Mouse (Mus musculus): ENCODE data around the gene Man2b2. TPM values are rescaled to one million over a fixed set of nuclear protein-coding genes. Genes with fewer than 3 reads are reported as not detected.

The Man2b2 gene
- polyA plus RNA-seq, 1 experiment from 2014 or later, result 14.2 TPM

DNA sequence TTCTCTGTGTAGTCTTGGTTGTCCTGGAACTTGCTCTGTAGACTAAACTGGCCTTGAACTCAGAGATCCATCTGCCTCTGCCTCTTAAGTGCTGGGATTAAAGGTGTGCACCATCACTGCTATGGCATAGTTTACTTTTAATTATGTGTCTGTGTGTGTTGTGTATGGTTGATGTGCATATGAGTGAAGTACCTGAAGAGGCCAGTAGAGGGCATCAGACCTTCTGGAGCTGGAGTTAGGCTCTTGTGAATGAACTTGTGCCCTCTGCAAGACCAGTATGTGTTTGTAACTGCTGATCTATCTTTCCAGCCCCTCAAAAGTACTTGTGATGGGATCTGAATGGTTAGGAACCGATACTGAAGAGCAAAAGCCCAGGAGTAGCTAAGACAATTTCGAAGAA is 30.6 kb upstream of the Man2b2 start:
- no peak overlapping the region for H3K9ac ChIP-seq
- no peak overlapping the region for H3K4me2 ChIP-seq (replicated peaks)
- H3K27ac ChIP-seq, result no peak overlapping the region
- H3K4me3 ChIP-seq, result no peak overlapping the region
- 95% methylated on average over 2 of the region's 2 CpGs for WGBS
- no peaks in the 10 kb centered on the region for H3K9me3 ChIP-seq
- H3K27me3 ChIP-seq (replicated peaks), result peaks cover 13% of the 10 kb centered on the region
- no peaks in the 10 kb centered on the region for H3K36me3 ChIP-seq
- no peaks in the 10 kb centered on the region for H3K4me1 ChIP-seq
- ATAC-seq (ENCODE audit: low FRiP score, low read depth), result no peak

DNA sequence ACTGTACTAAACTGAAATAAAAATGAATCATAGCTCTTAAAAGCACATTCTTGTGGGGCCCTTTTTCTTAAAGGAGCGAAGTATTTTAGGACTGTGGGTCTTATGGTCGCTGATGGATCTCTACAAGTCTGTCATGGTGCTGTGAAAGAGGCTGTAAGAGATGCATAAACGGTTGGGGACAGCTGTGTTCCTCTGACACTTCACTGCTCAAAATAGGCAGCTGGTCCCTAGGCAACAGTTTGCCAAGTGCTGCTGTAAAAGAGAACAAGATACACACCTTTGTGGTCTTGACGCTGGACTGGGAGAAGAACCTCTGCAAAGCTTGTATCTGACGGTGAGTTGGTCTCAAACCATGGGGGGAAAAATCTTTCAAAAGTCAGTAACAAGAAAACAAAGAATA is 27.1 kb upstream of the Man2b2 start:
- Histone ChIP-seq H3K27me3 (replicated peaks) (no peaks in the 10 kb centered on the region), H3K4me3 (no peak overlapping the region), H3K4me1 (no peaks in the 10 kb centered on the region), H3K9me3 (no peaks in the 10 kb centered on the region), H3K36me3 (no peaks in the 10 kb centered on the region), H3K27ac (no peak overlapping the region), H3K9ac (no peak overlapping the region), H3K4me2 (replicated peaks) (no peak overlapping the region)
- 80% methylated on average over 5 of the region's 5 CpGs for WGBS
- ATAC-seq (ENCODE audit: low FRiP score, low read depth), result no peak

DNA sequence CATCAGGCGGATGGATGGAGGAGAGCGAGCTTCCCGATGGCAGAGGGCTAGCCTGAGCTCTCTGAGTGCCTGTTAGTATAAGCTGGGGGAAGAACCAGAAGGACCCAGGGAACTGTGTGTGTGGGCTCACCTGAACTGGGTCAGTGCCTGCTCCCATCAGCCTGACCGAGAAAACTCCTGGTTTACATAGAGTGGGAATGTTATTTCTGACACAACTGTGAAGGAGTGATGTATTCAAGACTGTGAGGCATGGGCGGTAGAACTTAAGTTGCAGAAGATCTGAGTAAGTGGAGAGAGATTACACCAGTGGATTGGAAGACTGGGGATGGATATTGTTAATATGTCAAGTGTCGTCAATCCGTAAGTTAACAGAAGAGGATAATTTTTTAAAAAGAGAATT is 26.1 kb upstream of the Man2b2 start:
- H3K27ac ChIP-seq, result no peak overlapping the region
- no peaks in the 10 kb centered on the region for H3K9me3 ChIP-seq
- 0 out of 2 replicates have a peak, but pooled peaks cover 7% of the 10 kb centered on the region for H3K4me1 ChIP-seq
- ATAC-seq (ENCODE audit: low FRiP score, low read depth), result no peak
- no peak overlapping the region for H3K4me2 ChIP-seq (replicated peaks)
- WGBS, result 91% methylated on average over 7 of the region's 7 CpGs
- H3K9ac ChIP-seq, result no peak overlapping the region
- no peak overlapping the region for H3K4me3 ChIP-seq
- H3K36me3 ChIP-seq, result no peaks in the 10 kb centered on the region
- no peaks in the 10 kb centered on the region for H3K27me3 ChIP-seq (replicated peaks)

DNA sequence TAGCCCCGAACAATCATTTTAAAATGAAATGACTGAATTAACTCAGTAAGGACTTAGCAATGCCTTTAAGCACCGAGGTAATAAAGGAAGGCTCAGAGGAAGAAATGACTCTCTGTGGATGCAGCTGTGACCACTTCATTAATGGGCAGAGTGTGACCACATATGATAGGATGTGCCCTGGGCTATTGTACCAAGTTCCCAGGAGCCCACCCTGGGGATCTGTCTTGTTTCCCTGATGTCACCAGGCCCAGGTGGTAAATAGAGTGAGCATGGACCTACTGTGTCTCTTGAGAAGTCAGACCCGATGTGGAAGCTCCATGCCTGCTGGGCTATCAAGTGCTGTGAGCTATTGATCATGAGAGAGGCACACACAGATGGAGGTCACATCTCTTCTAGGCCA is 24.7 kb upstream of the Man2b2 start:
- no peak for ATAC-seq (ENCODE audit: low FRiP score, low read depth)
- Histone ChIP-seq H3K4me1 (0 out of 2 replicates have a peak, but pooled peaks cover 8% of the 10 kb centered on the region), H3K4me3 (no peak overlapping the region), H3K36me3 (no peaks in the 10 kb centered on the region), H3K9me3 (no peaks in the 10 kb centered on the region), H3K27ac (no peak overlapping the region), H3K9ac (no peak overlapping the region), H3K4me2 (replicated peaks) (no peak overlapping the region), H3K27me3 (replicated peaks) (no peaks in the 10 kb centered on the region)
- 55% methylated on average over 3 of the region's 3 CpGs for WGBS

DNA sequence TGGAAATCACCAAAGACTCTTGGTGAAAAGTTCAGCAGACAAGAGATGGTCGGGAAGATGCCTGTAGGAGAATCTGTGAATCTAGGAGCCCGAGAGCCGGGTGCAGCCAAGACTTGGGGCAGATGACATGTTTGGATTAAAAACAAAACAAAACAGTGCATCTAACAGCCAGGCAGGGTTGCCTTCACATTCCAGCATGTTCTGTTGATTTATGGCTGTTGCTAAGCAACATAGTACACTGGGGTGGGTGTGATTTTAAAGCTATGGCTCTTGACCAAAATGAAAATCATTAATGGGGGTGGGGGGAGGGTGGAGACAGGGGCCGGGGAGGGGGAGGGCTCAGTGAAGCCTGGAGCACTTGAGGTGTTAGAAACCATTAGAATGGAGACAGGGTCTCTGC is 21.1 kb upstream of the Man2b2 start:
- no peak overlapping the region for H3K27ac ChIP-seq
- 63% methylated on average over 4 of the region's 4 CpGs for WGBS
- no peak overlapping the region for H3K4me2 ChIP-seq (replicated peaks)
- H3K4me3 ChIP-seq, result no peak overlapping the region
- no peak overlapping the region for H3K9ac ChIP-seq
- H3K9me3 ChIP-seq, result no peaks in the 10 kb centered on the region
- no peaks in the 10 kb centered on the region for H3K36me3 ChIP-seq
- H3K4me1 ChIP-seq, result peaks cover 12% of the 10 kb centered on the region; the same call in 1 of the 2 replicates
- no peaks in the 10 kb centered on the region for H3K27me3 ChIP-seq (replicated peaks)
- ATAC-seq (ENCODE audit: low FRiP score, low read depth), result no peak

DNA sequence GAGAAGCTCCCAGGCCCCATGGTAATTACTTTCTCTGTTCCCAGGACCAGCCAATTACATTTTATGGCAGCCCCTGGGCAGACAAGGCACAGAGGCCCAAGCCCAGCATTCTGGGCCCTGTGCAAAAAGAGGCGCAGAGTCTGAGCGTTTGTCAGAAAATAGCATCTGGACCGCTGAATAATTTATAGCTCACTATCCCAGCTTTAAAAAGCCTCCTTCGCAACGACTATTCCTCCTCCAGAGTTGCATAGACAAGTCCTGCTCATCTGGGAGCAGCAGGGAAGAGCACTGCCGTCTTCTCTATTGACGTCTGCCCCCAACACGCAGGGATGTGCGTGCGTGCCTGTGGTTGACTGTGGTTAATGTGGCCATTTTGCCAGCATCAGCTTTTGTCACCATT is 14.0 kb upstream of the Man2b2 start:
- Histone ChIP-seq H3K27me3 (replicated peaks) (no peaks in the 10 kb centered on the region), H3K4me2 (replicated peaks) (no peak overlapping the region), H3K27ac (peak overlapping the region; percentile 42; the same call in 1 of the 2 replicates), H3K4me3 (no peak overlapping the region), H3K36me3 (no peaks in the 10 kb centered on the region), H3K9me3 (no peaks in the 10 kb centered on the region), H3K9ac (no peak overlapping the region), H3K4me1 (peaks cover 5% of the 10 kb centered on the region; the same call in 1 of the 2 replicates)
- peak; percentile 78 for ATAC-seq (ENCODE audit: low FRiP score, low read depth)
- 31% methylated on average over 10 of the region's 10 CpGs for WGBS

DNA sequence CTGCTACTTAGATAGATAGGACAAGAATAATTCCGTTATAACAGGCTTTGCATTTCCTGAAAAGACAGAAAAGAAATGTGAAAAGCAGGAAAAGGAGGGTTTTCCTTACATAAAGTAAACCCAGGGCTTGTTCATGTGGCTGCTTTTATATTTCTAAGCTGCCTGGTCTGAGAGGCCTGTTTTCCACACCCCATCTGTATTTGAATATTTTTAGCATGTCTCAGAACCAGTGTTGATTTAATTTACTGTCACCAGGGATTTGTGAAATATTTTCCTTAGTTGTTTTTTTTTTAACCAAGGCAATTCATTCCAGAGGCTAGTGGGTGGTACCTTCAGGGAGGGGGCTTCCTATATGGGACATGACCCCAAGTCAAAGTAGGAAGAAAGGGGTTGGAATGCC is 11.2 kb upstream of the Man2b2 start:
- H3K4me2 ChIP-seq (replicated peaks), result no peak overlapping the region
- H3K4me1 ChIP-seq, result peaks cover 5% of the 10 kb centered on the region; the same call in 1 of the 2 replicates
- no peaks in the 10 kb centered on the region for H3K9me3 ChIP-seq
- H3K9ac ChIP-seq, result no peak overlapping the region
- no peak overlapping the region for H3K4me3 ChIP-seq
- H3K27me3 ChIP-seq (replicated peaks), result no peaks in the 10 kb centered on the region
- no peak for ATAC-seq (ENCODE audit: low FRiP score, low read depth)
- H3K36me3 ChIP-seq, result no peaks in the 10 kb centered on the region
- 71% methylated on average over 1 of the region's 1 CpGs for WGBS
- no peak overlapping the region for H3K27ac ChIP-seq

DNA sequence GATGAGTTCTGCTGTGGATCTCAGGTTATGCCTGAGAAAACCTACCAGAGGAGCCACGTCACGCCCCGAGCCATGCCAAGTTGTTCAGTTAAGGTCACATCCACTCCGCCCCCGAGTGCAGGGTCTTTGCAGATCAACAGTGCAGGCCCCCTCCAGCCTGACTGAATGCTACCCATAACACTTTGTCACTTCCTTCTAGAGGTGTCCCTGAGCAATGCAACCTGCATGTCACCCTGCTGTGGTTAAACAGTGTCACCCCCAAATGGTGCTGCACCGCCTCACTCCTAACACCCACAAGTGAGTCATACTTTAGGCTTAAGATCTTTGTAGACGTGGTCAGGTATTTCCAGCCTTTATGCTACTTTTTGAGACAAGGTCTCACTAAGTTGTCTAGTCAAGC is 9.6 kb upstream of the Man2b2 start:
- no peak overlapping the region for H3K4me2 ChIP-seq (replicated peaks)
- no peak overlapping the region for H3K9ac ChIP-seq
- peaks cover 5% of the 10 kb centered on the region; the same call in 1 of the 2 replicates for H3K4me1 ChIP-seq
- ATAC-seq (ENCODE audit: low FRiP score, low read depth), result no peak
- H3K27ac ChIP-seq, result no peak overlapping the region
- no peaks in the 10 kb centered on the region for H3K36me3 ChIP-seq
- no peak overlapping the region for H3K4me3 ChIP-seq
- no peaks in the 10 kb centered on the region for H3K27me3 ChIP-seq (replicated peaks)
- 88% methylated on average over 7 of the region's 7 CpGs for WGBS
- H3K9me3 ChIP-seq, result no peaks in the 10 kb centered on the region

DNA sequence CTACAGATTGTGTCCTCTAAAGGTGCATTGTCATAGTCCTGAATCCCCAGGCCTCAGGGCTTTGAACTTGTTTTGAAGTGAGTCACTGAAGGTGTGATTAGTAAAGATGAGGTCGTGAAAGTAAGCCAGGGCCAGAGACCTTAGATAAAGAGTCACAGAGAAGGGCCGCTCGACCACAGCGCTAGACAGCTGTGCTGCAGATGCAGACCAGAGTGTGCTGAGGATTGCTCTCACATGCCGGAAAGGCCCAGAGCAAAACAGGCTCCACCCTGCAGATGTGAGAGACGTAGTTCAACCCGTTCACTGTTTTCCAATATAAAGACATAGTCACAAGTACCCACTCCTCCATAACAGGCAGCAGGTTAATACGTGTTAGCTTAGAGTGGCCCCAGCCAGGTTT is 9.1 kb upstream of the Man2b2 start:
- no peaks in the 10 kb centered on the region for H3K9me3 ChIP-seq
- no peak overlapping the region for H3K9ac ChIP-seq
- no peak overlapping the region for H3K27ac ChIP-seq
- no peak overlapping the region for H3K4me3 ChIP-seq
- H3K4me2 ChIP-seq (replicated peaks), result no peak overlapping the region
- H3K36me3 ChIP-seq, result no peaks in the 10 kb centered on the region
- peaks cover 5% of the 10 kb centered on the region; the same call in 1 of the 2 replicates for H3K4me1 ChIP-seq
- 77% methylated on average over 8 of the region's 8 CpGs for WGBS
- no peaks in the 10 kb centered on the region for H3K27me3 ChIP-seq (replicated peaks)
- ATAC-seq (ENCODE audit: low FRiP score, low read depth), result no peak

DNA sequence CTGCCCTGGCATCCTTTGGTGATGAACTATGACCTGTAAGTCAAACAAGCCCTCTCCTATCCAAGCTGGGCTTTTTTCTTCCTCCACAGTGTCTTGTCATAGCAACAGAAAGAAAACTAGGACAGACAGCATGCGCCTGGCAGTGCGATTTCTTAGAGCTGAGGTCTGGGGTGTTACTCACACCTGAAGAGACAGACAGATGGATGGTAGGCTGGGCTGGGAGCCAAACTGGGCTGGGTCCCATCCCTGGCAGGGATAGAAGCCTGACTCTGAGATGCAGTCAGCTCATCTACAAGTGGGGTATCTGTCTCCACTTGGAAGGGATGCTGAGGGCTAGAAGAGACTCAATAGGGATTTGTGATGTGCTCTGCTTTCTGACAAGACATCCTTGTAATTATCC is 8.6 kb upstream of the Man2b2 start:
- ATAC-seq (ENCODE audit: low FRiP score, low read depth), result no peak
- no peak overlapping the region for H3K27ac ChIP-seq
- no peak overlapping the region for H3K9ac ChIP-seq
- no peaks in the 10 kb centered on the region for H3K27me3 ChIP-seq (replicated peaks)
- H3K9me3 ChIP-seq, result no peaks in the 10 kb centered on the region
- no peak overlapping the region for H3K4me3 ChIP-seq
- H3K36me3 ChIP-seq, result no peaks in the 10 kb centered on the region
- H3K4me1 ChIP-seq, result peaks cover under 1% of the 10 kb centered on the region; the same call in 1 of the 2 replicates
- 93% methylated on average over 2 of the region's 2 CpGs for WGBS
- no peak overlapping the region for H3K4me2 ChIP-seq (replicated peaks)

DNA sequence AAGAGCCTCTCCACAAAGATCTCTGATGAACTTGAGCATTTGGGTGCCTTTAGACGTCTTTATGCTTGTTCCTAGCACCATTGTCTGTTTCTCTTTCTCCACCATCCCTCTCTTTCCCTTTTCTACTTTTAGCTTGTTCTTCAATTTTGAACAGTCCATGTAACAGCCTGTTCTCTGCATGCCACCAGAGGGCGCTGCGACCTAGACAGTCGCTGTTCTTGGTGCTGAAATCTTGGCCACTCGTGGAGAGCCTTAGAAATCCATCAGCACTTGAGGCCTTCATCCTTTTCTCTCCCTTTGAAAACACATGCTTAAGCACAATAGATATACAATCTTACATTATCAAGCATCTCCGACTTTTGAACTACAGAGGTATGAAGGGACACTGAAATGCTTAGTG is 5.5 kb upstream of the Man2b2 start:
- H3K9me3 ChIP-seq, result no peaks in the 10 kb centered on the region
- no peak overlapping the region for H3K4me3 ChIP-seq
- no peak for ATAC-seq (ENCODE audit: low FRiP score, low read depth)
- no peak overlapping the region for H3K4me2 ChIP-seq (replicated peaks)
- 0 out of 2 replicates have a peak, but pooled peaks cover 2% of the 10 kb centered on the region for H3K4me1 ChIP-seq
- H3K27ac ChIP-seq, result no peak overlapping the region
- WGBS, result 6% methylated on average over 6 of the region's 6 CpGs
- H3K36me3 ChIP-seq, result no peaks in the 10 kb centered on the region
- H3K27me3 ChIP-seq (replicated peaks), result no peaks in the 10 kb centered on the region
- no peak overlapping the region for H3K9ac ChIP-seq

DNA sequence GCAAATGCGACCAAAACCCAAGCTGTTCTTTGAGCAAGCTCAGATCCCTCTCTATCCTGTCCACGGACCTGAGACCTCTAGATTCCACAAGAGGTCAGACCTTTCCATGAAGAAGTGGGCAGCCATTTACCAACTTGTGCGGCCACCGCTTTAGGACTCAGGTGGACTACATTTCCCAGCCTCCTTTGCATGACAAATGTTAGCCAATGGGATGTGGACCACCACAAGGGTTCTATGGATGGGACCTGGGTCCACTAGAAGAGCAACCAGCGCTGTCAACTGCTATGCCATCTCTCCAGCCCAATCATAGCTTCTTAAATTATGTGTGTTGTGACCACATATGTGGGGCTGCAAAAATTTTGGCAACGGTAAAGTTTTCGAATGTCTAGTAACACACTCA is 819 bp upstream of the Man2b2 start:
- 64% methylated on average over 7 of the region's 7 CpGs for WGBS
- Histone ChIP-seq H3K9ac (no peak overlapping the region), H3K4me1 (peaks cover 14% of the 10 kb centered on the region), H3K4me2 (replicated peaks) (peak overlapping the region; percentile 88), H3K27me3 (replicated peaks) (no peaks in the 10 kb centered on the region), H3K9me3 (no peaks in the 10 kb centered on the region), H3K27ac (no peak overlapping the region), H3K4me3 (no peak overlapping the region), H3K36me3 (peaks cover 4% of the 10 kb centered on the region; the same call in 1 of the 2 replicates)
- ATAC-seq (ENCODE audit: low FRiP score, low read depth), result peak; percentile 28; the same call in 1 of the 2 replicates

DNA sequence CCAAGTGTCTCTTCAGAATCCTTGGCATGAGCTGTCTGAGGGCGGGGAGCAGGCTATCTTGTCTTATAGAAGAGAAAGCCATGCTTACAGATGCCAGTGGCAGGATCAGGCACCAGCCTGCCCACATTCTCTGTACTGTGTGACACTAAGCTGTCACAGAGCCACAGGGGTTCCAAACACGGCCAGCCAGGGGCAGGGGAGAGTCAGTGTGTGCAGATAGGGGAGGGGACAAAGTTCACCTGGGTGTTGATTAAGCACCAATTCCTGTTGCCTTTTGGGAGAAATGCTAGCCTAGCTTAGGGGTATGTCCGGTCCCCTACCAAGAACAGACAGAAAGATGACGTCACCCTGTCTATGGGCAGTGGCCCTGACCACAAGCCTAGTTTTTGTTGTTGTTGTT is 1.4 kb downstream of the Man2b2 start:
- Histone ChIP-seq H3K4me2 (replicated peaks) (no peak overlapping the region), H3K27me3 (replicated peaks) (no peaks in the 10 kb centered on the region), H3K9ac (no peak overlapping the region), H3K4me1 (peaks cover 14% of the 10 kb centered on the region), H3K9me3 (no peaks in the 10 kb centered on the region), H3K4me3 (no peak overlapping the region), H3K36me3 (peaks cover 10% of the 10 kb centered on the region; the same call in 1 of the 2 replicates), H3K27ac (no peak overlapping the region)
- 81% methylated on average over 4 of the region's 4 CpGs for WGBS
- ATAC-seq (ENCODE audit: low FRiP score, low read depth), result no peak

Data from neural tube, embryonic 12.5 days (tissue).